Mouse (Mus musculus) embryonic facial prominence, embryonic 14.5 days (tissue): Measurements from ENCODE around the gene Mybph. TPM values are rescaled to one million over a fixed set of nuclear protein-coding genes. Genes with fewer than 3 reads are reported as not detected.

Source experiments
- ATAC-seq: fragments of 200-750 bp; cut with Nextera tagmentation; 2 replicates; pipeline ENCODE4 v1.8.0; 2017; ENCODE audit warnings: low read depth, moderate number of reproducible peaks, moderate TSS enrichment
- DNase-seq: peaks from one replicate; pipeline ENCODE4 v3.0.0-alpha.2; 2015; ENCODE audit warnings: low spot score
- H3K27ac ChIP-seq: fragments of 300-500 bp; sonication (generic); replicated peaks from 2 replicates; pipeline ENCODE4 v1.5.1; 2014; ENCODE audit warnings: low read depth, mild to moderate bottlenecking, low read length, moderate library complexity
- H3K27me3 ChIP-seq: fragments of 300-500 bp; sonication (generic); replicated peaks from 2 replicates; pipeline ENCODE4 v1.6.1; 2014; ENCODE audit warnings: low read length; ENCODE audit not compliant: control insufficient read depth, insufficient read depth
- H3K36me3 ChIP-seq: fragments of 300-500 bp; sonication (generic); 2 replicates; pipeline ENCODE4 v1.6.1; 2014; ENCODE audit warnings: low read length, mixed read lengths; ENCODE audit not compliant: control insufficient read depth, insufficient read depth
- H3K4me1 ChIP-seq: fragments of 300-500 bp; sonication (generic); 2 replicates; pipeline ENCODE4 v1.6.1; 2014; ENCODE audit warnings: antibody characterized with exemption, low read length; ENCODE audit not compliant: control insufficient read depth, insufficient read depth
- H3K4me2 ChIP-seq: fragments of 300-500 bp; sonication (generic); 2 replicates; pipeline ENCODE4 v1.6.1; 2014; ENCODE audit warnings: low read depth, mild to moderate bottlenecking, low read length, moderate library complexity, mixed read lengths
- H3K4me3 ChIP-seq: fragments of 300-500 bp; sonication (generic); 2 replicates; pipeline ENCODE4 v1.5.1; 2014; ENCODE audit warnings: low read depth, mild to moderate bottlenecking, low read length
- H3K9ac ChIP-seq: fragments of 300-500 bp; sonication (generic); 2 replicates; pipeline ENCODE4 v1.6.1; 2014; ENCODE audit warnings: low read depth, mild to moderate bottlenecking, low read length, moderate library complexity, mixed read lengths
- H3K9me3 ChIP-seq: fragments of 300-500 bp; sonication (generic); 2 replicates; pipeline ENCODE4 v1.6.1; 2016; ENCODE audit warnings: low read length; ENCODE audit not compliant: control insufficient read depth
- WGBS: fragments of 180-500 bp; shearing (Covaris S2); extraction: QIAGEN DNeasy Blood & Tissue Kit; methylation state at CpG from one replicate; pipeline ENCODE4 v1.1.7; 2014; 5-methylcytosine and 5-hydroxymethylcytosine counted together
- polyA plus RNA-seq: library from polyadenylated mRNA; unstranded; fragments of >200 nt; fragmentation: Nextera tagmentation; extraction: Ambion mirVana; gene quantifications from 2 replicates; pipeline ENCODE4 v1.2.1, GENCODE M21; 2014

The Mybph gene
- polyA plus RNA-seq, 1 experiment from 2014 or later: 157 TPM

DNA sequence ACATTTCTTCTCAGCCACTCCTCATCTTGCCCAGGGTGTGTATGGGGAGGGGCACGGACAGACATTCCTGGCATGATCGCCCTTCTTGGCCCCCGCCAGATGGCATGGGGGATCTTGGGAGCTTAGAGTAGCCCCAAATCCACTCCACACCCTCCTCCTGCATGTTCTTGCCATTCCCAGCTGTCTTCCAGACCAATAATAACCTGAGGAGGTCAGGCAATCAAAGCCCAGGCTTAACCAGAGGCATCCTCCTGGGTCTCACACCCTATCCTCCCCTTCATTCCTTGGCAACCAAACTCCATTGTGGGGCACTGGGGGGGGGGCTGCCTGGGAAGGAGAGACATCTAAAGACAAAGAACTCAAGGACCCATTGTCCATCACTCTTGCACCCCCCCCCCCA lies 32.8 kb upstream of the Mybph start:
- 88% methylated on average over 3 of the region's 3 CpGs for WGBS
- no peak overlapping the region for H3K27ac ChIP-seq
- DNase-seq: peak; percentile 42
- no peak overlapping the region for H3K4me3 ChIP-seq
- no peak overlapping the region for H3K4me2 ChIP-seq
- no peaks in the 10 kb centered on the region for H3K36me3 ChIP-seq
- H3K9ac ChIP-seq: no peak overlapping the region
- ATAC-seq: peak; percentile 72
- H3K9me3 ChIP-seq: no peaks in the 10 kb centered on the region
- no peaks in the 10 kb centered on the region for H3K27me3 ChIP-seq
- H3K4me1 ChIP-seq: 0 out of 2 replicates have a peak, but pooled peaks cover 4% of the 10 kb centered on the region

DNA sequence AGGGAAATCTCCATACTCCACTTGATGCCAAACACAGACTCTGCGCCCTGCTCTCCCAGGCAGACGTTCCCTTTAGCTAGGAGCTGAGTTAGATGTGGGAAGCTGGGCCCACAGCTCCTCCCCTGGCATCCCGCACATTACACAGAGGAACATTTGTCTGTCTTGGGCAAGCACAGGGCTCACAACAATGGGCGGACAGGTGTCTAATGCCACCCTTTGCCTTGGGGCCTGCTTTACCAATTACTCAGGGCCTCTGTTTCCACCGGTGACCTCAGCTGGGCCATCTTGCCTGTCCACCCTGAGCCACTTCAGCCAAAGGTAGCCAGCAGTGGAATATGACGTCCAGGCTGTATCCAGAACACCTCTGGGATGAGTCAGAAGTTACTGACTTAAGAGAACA lies 31.8 kb upstream of the Mybph start:
- no peak overlapping the region for H3K4me3 ChIP-seq

DNA sequence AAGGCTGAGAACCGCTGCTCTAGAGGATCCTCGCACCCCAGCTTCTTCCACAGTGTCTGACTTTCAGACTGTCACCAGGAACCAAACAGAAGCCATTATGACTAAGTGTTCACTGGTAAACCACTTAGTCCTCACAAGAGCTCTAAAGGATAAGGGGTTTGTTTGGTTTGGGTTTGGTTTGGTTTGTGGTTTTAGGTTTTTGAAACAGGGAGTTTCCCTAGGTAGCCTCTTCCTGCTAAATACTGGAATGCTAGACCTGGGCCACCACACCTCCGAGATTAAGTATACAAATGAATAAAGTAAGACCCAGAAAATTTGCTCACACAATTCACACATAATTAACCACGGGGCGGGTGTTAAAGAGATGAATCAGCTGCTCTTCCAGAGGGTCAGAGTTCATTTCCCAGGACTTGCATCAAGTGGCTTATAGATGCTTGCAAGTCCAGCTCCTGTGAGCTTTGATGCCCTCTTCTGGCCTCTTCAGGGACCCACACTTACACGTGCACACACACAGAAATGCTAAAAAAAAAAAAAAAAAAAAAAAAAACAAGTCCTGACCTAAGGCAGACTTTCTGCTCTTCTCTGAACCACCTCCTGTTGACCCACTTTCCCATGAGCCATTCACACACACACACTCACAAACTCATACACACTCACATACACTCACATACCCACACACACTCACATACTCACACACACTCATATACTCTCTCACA lies 30.6 kb upstream of the Mybph start:
- ATAC-seq: no peak

More for the DNA sequence above, 31.8 kb upstream of the Mybph start:
- Histone ChIP-seq H3K4me1 (0 out of 2 replicates have a peak, but pooled peaks cover 4% of the 10 kb centered on the region), H3K9ac (no peak overlapping the region), H3K9me3 (no peaks in the 10 kb centered on the region), H3K27me3 (no peaks in the 10 kb centered on the region), H3K27ac (no peak overlapping the region), H3K36me3 (no peaks in the 10 kb centered on the region), H3K4me2 (no peak overlapping the region)
- DNase-seq (no peak), ATAC-seq (no peak)
- WGBS: 69% methylated on average over 6 of the region's 6 CpGs

DNA sequence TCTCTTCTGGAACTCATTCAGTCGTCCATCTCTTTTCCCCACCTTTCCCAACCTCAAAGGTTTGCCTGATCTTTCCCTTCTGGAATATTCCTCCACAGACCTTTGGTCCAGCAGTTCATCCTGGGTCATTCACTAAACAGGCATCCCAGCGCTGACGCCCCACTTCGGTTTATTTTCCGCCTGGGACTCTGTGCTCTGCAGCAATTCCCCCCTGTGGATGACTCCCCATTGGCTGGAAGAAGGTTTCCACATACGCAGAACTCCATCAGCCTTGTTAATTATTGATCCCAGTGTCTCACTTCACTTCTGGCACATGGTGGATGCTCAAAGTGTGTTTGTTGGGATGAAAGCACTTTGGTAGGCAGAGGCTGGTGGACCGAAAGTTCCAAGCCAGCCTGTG lies 29.8 kb upstream of the Mybph start:
- H3K9ac ChIP-seq: no peak overlapping the region

More for the DNA sequence above, 30.6 kb upstream of the Mybph start:
- H3K27ac ChIP-seq: no peak overlapping the region
- H3K27me3 ChIP-seq: no peaks in the 10 kb centered on the region
- H3K9me3 ChIP-seq: no peaks in the 10 kb centered on the region
- H3K4me2 ChIP-seq: no peak overlapping the region
- H3K9ac ChIP-seq: no peak overlapping the region
- WGBS: 72% methylated on average over 6 of the region's 6 CpGs
- 0 out of 2 replicates have a peak, but pooled peaks cover 4% of the 10 kb centered on the region for H3K4me1 ChIP-seq
- DNase-seq: no peak
- no peak overlapping the region for H3K4me3 ChIP-seq
- H3K36me3 ChIP-seq: no peaks in the 10 kb centered on the region

DNA sequence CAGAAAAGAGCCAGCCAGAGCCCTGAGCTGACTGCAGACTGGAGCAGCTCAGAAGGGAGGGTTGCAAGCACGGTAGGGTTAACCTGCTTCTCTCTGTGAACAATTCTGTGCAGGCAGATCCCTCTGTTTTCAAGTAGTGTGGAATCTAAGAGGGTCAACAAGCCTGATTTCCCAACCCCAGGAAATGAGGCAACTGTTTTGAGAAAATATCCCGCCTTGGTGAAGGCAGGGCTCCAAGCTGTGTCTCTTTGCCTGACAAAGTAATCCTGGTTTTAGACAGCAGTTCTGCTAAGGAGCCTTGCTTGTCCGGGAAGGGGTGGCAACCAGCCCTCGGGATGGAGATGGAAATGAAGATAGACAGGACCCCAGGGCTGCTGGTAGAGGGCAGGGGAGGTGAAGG lies 28.8 kb upstream of the Mybph start:
- ATAC-seq (no peak), DNase-seq (no peak)
- no peaks in the 10 kb centered on the region for H3K36me3 ChIP-seq
- H3K9ac ChIP-seq: no peak overlapping the region
- 0 out of 2 replicates have a peak, but pooled peaks cover 4% of the 10 kb centered on the region for H3K4me1 ChIP-seq
- H3K9me3 ChIP-seq: no peaks in the 10 kb centered on the region
- 40% methylated on average over 4 of the region's 4 CpGs for WGBS
- H3K4me3 ChIP-seq: no peak overlapping the region
- H3K4me2 ChIP-seq: no peak overlapping the region
- no peaks in the 10 kb centered on the region for H3K27me3 ChIP-seq
- no peak overlapping the region for H3K27ac ChIP-seq

More for the DNA sequence above, 29.8 kb upstream of the Mybph start:
- no peak for DNase-seq
- no peak for ATAC-seq
- H3K4me1 ChIP-seq: 0 out of 2 replicates have a peak, but pooled peaks cover 4% of the 10 kb centered on the region
- WGBS: 89% methylated on average over 7 of the region's 7 CpGs
- no peak overlapping the region for H3K4me3 ChIP-seq
- H3K27ac ChIP-seq: no peak overlapping the region
- no peaks in the 10 kb centered on the region for H3K9me3 ChIP-seq
- H3K36me3 ChIP-seq: no peaks in the 10 kb centered on the region
- no peaks in the 10 kb centered on the region for H3K27me3 ChIP-seq
- H3K4me2 ChIP-seq: no peak overlapping the region

DNA sequence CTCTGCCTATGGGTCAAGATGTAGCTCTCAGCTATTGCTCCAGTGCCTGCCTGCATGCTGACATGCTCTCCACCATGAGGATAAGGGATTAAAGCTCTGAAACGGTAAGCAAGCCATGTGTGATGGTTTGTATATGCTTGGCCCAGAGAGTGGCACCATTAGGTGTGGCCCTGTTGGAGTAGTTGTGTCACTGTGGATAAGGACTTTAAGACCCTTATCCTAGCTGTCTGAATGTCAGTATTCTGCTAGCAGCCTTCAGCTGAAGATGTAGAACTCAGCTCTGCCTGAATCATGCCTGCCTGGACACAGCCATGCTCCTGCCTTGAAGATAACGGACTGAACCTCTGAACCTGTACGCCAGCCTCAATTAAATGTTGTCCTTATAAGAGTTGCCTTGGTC lies 26.7 kb upstream of the Mybph start:
- Histone ChIP-seq H3K4me1 (0 out of 2 replicates have a peak, but pooled peaks cover 4% of the 10 kb centered on the region), H3K27ac (no peak overlapping the region), H3K9ac (no peak overlapping the region), H3K4me2 (no peak overlapping the region), H3K9me3 (no peaks in the 10 kb centered on the region), H3K4me3 (no peak overlapping the region), H3K36me3 (no peaks in the 10 kb centered on the region), H3K27me3 (no peaks in the 10 kb centered on the region)
- ATAC-seq (no peak), DNase-seq (no peak)
- 91% methylated on average over 3 of the region's 3 CpGs for WGBS

DNA sequence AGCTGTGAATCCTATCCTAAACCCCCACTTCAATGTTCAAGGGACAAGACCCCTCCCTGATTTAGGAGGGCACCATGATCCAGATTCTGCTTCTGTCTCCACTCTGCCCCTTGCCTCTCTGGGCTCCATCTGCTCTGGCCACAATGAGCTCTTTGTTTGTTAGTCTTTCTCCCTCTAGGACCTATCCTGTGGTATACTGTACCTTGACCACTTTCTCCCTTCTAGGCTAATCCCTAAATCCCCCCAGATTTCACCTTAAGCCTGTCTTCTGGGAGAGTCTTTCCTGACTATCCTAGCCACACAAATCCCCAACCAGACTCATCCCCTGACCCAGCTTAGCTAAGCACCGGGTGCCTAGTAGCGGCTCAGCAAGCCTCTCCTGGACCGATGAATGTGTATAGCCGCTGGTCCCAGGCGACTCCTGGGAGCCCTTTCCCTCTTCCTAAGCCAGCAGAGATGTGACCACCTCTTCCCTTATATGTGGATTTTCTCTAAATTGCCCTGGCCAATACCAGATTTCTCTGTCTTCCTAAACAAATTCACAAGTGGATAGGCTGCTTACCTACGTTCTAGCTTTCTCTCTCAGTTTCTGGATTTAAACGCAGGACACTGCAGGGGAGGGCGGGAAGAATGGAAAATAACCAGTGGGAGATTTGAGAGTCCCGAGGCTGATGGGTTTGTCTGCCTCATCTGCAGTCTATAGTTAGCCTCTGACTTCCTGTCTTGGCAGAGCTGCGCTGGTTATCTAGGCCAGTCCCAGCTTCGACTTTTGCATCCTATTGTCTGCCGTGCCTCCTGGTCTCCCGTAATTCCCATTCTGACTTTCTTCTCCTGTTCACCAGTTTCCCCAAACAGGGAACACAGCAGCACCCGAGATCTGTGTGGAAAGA lies 25.6 kb upstream of the Mybph start:
- Histone ChIP-seq H3K9me3 (no peaks in the 10 kb centered on the region), H3K27me3 (no peaks in the 10 kb centered on the region), H3K9ac (no peak overlapping the region), H3K36me3 (no peaks in the 10 kb centered on the region), H3K4me1 (0 out of 2 replicates have a peak, but pooled peaks cover 4% of the 10 kb centered on the region), H3K4me2 (no peak overlapping the region), H3K27ac (no peak overlapping the region), H3K4me3 (no peak overlapping the region)
- ATAC-seq (no peak), DNase-seq (no peak)
- 49% methylated on average over 14 of the region's 14 CpGs for WGBS

DNA sequence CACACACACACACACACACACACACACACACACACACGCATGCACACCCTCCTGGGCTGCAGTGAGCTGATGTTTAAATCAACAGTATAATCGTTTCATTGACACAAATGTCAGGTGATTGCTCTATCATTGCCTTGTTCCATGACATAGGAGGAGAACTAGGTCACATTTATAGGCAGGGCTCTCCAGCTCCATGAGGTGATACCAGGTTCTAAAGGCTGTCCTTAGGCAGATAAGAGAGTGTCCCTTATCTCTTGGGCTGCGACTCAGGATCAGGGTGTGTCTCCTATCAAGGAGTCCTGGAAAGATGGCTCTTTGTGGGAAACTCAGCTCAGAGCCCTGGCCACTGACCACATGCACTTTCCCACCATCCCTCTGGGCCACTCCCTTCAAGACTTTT lies 24.7 kb upstream of the Mybph start:
- H3K27ac ChIP-seq: no peak overlapping the region
- 88% methylated on average over 3 of the region's 3 CpGs for WGBS
- no peak for ATAC-seq
- H3K4me2 ChIP-seq: no peak overlapping the region
- no peaks in the 10 kb centered on the region for H3K9me3 ChIP-seq
- 0 out of 2 replicates have a peak, but pooled peaks cover 4% of the 10 kb centered on the region for H3K4me1 ChIP-seq
- no peak for DNase-seq
- no peak overlapping the region for H3K9ac ChIP-seq
- H3K36me3 ChIP-seq: no peaks in the 10 kb centered on the region
- H3K4me3 ChIP-seq: no peak overlapping the region
- no peaks in the 10 kb centered on the region for H3K27me3 ChIP-seq
